Mouse (Mus musculus): ENCODE data around the gene Dpt. TPM values are rescaled to one million over a fixed set of nuclear protein-coding genes. Genes with fewer than 3 reads are reported as not detected.

The Dpt gene
- 0.75 and 1.1 TPM in 2 replicates for polyA plus RNA-seq (2015; fragmentation: Nextera tagmentation; extraction: Ambion mirVana)

- 75% methylated on average over 8 of the region's 8 CpGs for WGBS (ENCODE audit: insufficient replicate concordance)
- H3K4me2 ChIP-seq, result no peak within 1 kb of the TSS
- H3K27ac ChIP-seq (replicated peaks), result no peak within 1 kb of the TSS
- H3K4me1 ChIP-seq (replicated peaks), result no peaks in the 10 kb centered on the region
- no peaks in the 10 kb centered on the region for H3K27me3 ChIP-seq
- H3K9ac ChIP-seq, result no peak within 1 kb of the TSS
- no peaks in the 10 kb centered on the region for H3K36me3 ChIP-seq (replicated peaks)
- ATAC-seq (ENCODE audit: insufficient read depth), result no peak
- no peak within 1 kb of the TSS for H3K4me3 ChIP-seq (replicated peaks)
- no peaks in the 10 kb centered on the region for H3K9me3 ChIP-seq (replicated peaks)
Measured at GRCm38 (mm10) chr1:164796471-164796870, at the start of gene Dpt. Gene Dpt (plus strand): TSS chr1:164796644.

- Histone ChIP-seq H3K4me1 (replicated peaks) (no peaks in the 10 kb centered on the region), H3K27me3 (no peaks in the 10 kb centered on the region), H3K36me3 (replicated peaks) (no peaks in the 10 kb centered on the region), H3K4me2 (no peak overlapping the region), H3K9ac (no peak overlapping the region), H3K4me3 (replicated peaks) (no peak overlapping the region), H3K9me3 (replicated peaks) (no peaks in the 10 kb centered on the region), H3K27ac (replicated peaks) (no peak overlapping the region)
- no peak for ATAC-seq (ENCODE audit: insufficient read depth)
- WGBS (ENCODE audit: insufficient replicate concordance), result 70% methylated on average over 4 of the region's 4 CpGs
Measured at GRCm38 (mm10) chr1:164753736-164754135, 42.7 kb upstream of the Dpt start.

GRCm38 (mm10) chr1:164755671-164756070, 40.8 kb upstream of the Dpt start:
- H3K4me2 ChIP-seq, result no peak overlapping the region
- WGBS (ENCODE audit: insufficient replicate concordance), result 55% methylated on average over 3 of the region's 3 CpGs
- no peak for ATAC-seq (ENCODE audit: insufficient read depth)

GRCm38 (mm10) chr1:164756951-164757350, 39.5 kb upstream of the Dpt start:
- H3K4me1 ChIP-seq (replicated peaks), result no peaks in the 10 kb centered on the region
- 36% methylated on average over 2 of the region's 2 CpGs for WGBS (ENCODE audit: insufficient replicate concordance)
- H3K27ac ChIP-seq (replicated peaks), result no peak overlapping the region
- H3K4me2 ChIP-seq, result no peak overlapping the region
- no peak overlapping the region for H3K9ac ChIP-seq
- H3K4me3 ChIP-seq (replicated peaks), result no peak overlapping the region
- no peaks in the 10 kb centered on the region for H3K27me3 ChIP-seq
- ATAC-seq (ENCODE audit: insufficient read depth), result no peak
- H3K9me3 ChIP-seq (replicated peaks), result no peaks in the 10 kb centered on the region
- H3K36me3 ChIP-seq (replicated peaks), result no peaks in the 10 kb centered on the region

More at GRCm38 (mm10) chr1:164755671-164756070, 40.8 kb upstream of the Dpt start:
- Histone ChIP-seq H3K36me3 (replicated peaks) (no peaks in the 10 kb centered on the region), H3K27ac (replicated peaks) (no peak overlapping the region), H3K27me3 (no peaks in the 10 kb centered on the region), H3K9ac (no peak overlapping the region), H3K9me3 (replicated peaks) (no peaks in the 10 kb centered on the region), H3K4me3 (replicated peaks) (no peak overlapping the region), H3K4me1 (replicated peaks) (no peaks in the 10 kb centered on the region)

GRCm38 (mm10) chr1:164758401-164758800, 38.0 kb upstream of the Dpt start:
- H3K9me3 ChIP-seq (replicated peaks), result no peaks in the 10 kb centered on the region
- H3K4me1 ChIP-seq (replicated peaks), result no peaks in the 10 kb centered on the region
- H3K27me3 ChIP-seq, result no peaks in the 10 kb centered on the region
- no peaks in the 10 kb centered on the region for H3K36me3 ChIP-seq (replicated peaks)
- ATAC-seq (ENCODE audit: insufficient read depth), result no peak
- H3K27ac ChIP-seq (replicated peaks), result no peak overlapping the region
- H3K4me2 ChIP-seq, result no peak overlapping the region
- H3K9ac ChIP-seq, result no peak overlapping the region
- H3K4me3 ChIP-seq (replicated peaks), result no peak overlapping the region
- 64% methylated on average over 2 of the region's 2 CpGs for WGBS (ENCODE audit: insufficient replicate concordance)

GRCm38 (mm10) chr1:164762276-164762675, 34.2 kb upstream of the Dpt start:
- H3K9ac ChIP-seq, result no peak overlapping the region
- no peaks in the 10 kb centered on the region for H3K27me3 ChIP-seq
- H3K27ac ChIP-seq (replicated peaks), result no peak overlapping the region
- 49% methylated on average over 2 of the region's 2 CpGs for WGBS (ENCODE audit: insufficient replicate concordance)
- H3K36me3 ChIP-seq (replicated peaks), result no peaks in the 10 kb centered on the region
- ATAC-seq (ENCODE audit: insufficient read depth), result no peak
- H3K4me1 ChIP-seq (replicated peaks), result no peaks in the 10 kb centered on the region
- no peak overlapping the region for H3K4me3 ChIP-seq (replicated peaks)
- no peaks in the 10 kb centered on the region for H3K9me3 ChIP-seq (replicated peaks)
- no peak overlapping the region for H3K4me2 ChIP-seq

GRCm38 (mm10) chr1:164766646-164767045, 29.8 kb upstream of the Dpt start:
- Histone ChIP-seq H3K27me3 (no peaks in the 10 kb centered on the region), H3K36me3 (replicated peaks) (no peaks in the 10 kb centered on the region), H3K9me3 (replicated peaks) (no peaks in the 10 kb centered on the region), H3K27ac (replicated peaks) (no peak overlapping the region), H3K4me1 (replicated peaks) (no peaks in the 10 kb centered on the region), H3K9ac (no peak overlapping the region), H3K4me3 (replicated peaks) (no peak overlapping the region), H3K4me2 (no peak overlapping the region)
- ATAC-seq (ENCODE audit: insufficient read depth), result no peak
- whole genome bisulfite sequencing (ENCODE audit: insufficient replicate concordance), result 67% methylated on average over 3 of the region's 3 CpGs

- no peak overlapping the region for H3K4me2 ChIP-seq
- no peak for ATAC-seq (ENCODE audit: insufficient read depth)
- no peaks in the 10 kb centered on the region for H3K27me3 ChIP-seq
- H3K4me3 ChIP-seq (replicated peaks), result no peak overlapping the region
- 66% methylated on average over 7 of the region's 7 CpGs for WGBS (ENCODE audit: insufficient replicate concordance)
- no peaks in the 10 kb centered on the region for H3K9me3 ChIP-seq (replicated peaks)
- no peaks in the 10 kb centered on the region for H3K4me1 ChIP-seq (replicated peaks)
- H3K36me3 ChIP-seq (replicated peaks), result no peaks in the 10 kb centered on the region
- H3K27ac ChIP-seq (replicated peaks), result no peak overlapping the region
- H3K9ac ChIP-seq, result no peak overlapping the region
Measured at GRCm38 (mm10) chr1:164770611-164771010, 25.8 kb upstream of the Dpt start.

- Histone ChIP-seq H3K9me3 (replicated peaks) (no peaks in the 10 kb centered on the region), H3K36me3 (replicated peaks) (no peaks in the 10 kb centered on the region), H3K27ac (replicated peaks) (no peak overlapping the region), H3K27me3 (no peaks in the 10 kb centered on the region), H3K9ac (no peak overlapping the region), H3K4me3 (replicated peaks) (no peak overlapping the region), H3K4me2 (no peak overlapping the region), H3K4me1 (replicated peaks) (no peaks in the 10 kb centered on the region)
- WGBS (ENCODE audit: insufficient replicate concordance), result 50% methylated on average over 7 of the region's 7 CpGs
- no peak for ATAC-seq (ENCODE audit: insufficient read depth)
Measured at GRCm38 (mm10) chr1:164780851-164781510, 15.5 kb upstream of the Dpt start.

- Histone ChIP-seq H3K4me1 (replicated peaks) (no peaks in the 10 kb centered on the region), H3K4me2 (no peak overlapping the region), H3K9me3 (replicated peaks) (no peaks in the 10 kb centered on the region), H3K9ac (no peak overlapping the region), H3K27ac (replicated peaks) (no peak overlapping the region), H3K36me3 (replicated peaks) (no peaks in the 10 kb centered on the region), H3K4me3 (replicated peaks) (no peak overlapping the region), H3K27me3 (no peaks in the 10 kb centered on the region)
- ATAC-seq (ENCODE audit: insufficient read depth), result no peak
- 62% methylated on average over 5 of the region's 5 CpGs for WGBS (ENCODE audit: insufficient replicate concordance)
Measured at GRCm38 (mm10) chr1:164786165-164786564, 10.3 kb upstream of the Dpt start.

GRCm38 (mm10) chr1:164787771-164788170, 8.7 kb upstream of the Dpt start:
- peak; percentile 83 for ATAC-seq (ENCODE audit: insufficient read depth)

GRCm38 (mm10) chr1:164788292-164788691, 8.2 kb upstream of the Dpt start:
- Histone ChIP-seq H3K9me3 (replicated peaks) (no peaks in the 10 kb centered on the region), H3K27ac (replicated peaks) (no peak overlapping the region), H3K4me3 (replicated peaks) (no peak overlapping the region), H3K4me1 (replicated peaks) (no peaks in the 10 kb centered on the region), H3K36me3 (replicated peaks) (no peaks in the 10 kb centered on the region), H3K9ac (no peak overlapping the region), H3K4me2 (no peak overlapping the region), H3K27me3 (no peaks in the 10 kb centered on the region)
- ATAC-seq (ENCODE audit: insufficient read depth), result peak; percentile 67; the same call in 1 of the 2 replicates
- WGBS (ENCODE audit: insufficient replicate concordance), result 64% methylated on average over 7 of the region's 7 CpGs

More at GRCm38 (mm10) chr1:164787771-164788170, 8.7 kb upstream of the Dpt start:
- Histone ChIP-seq H3K4me2 (no peak overlapping the region), H3K4me1 (replicated peaks) (no peaks in the 10 kb centered on the region), H3K9me3 (replicated peaks) (no peaks in the 10 kb centered on the region), H3K4me3 (replicated peaks) (no peak overlapping the region), H3K36me3 (replicated peaks) (no peaks in the 10 kb centered on the region), H3K27me3 (no peaks in the 10 kb centered on the region), H3K27ac (replicated peaks) (no peak overlapping the region), H3K9ac (no peak overlapping the region)
- 59% methylated on average over 7 of the region's 7 CpGs for WGBS (ENCODE audit: insufficient replicate concordance)
